Mouse (Mus musculus): ENCODE results near the gene Anxa11.

GRCm38 (mm10) chr14:25866832-25867231 is 24.9 kb downstream of the Anxa11 start:
- TF ChIP-seq CTCF (IDR thresholded peaks at IDR 0.05; ENCODE audit: extremely low read depth, insufficient read depth, insufficient read length, insufficient replicate concordance) (no peak), POLR2A (IDR thresholded peaks at IDR 0.05; ENCODE audit: low read depth, low read length) (no peak)

Data from spleen, adult 2 months (tissue).